Mouse (Mus musculus) neural tube, embryonic 14.5 days (tissue): Measurements from ENCODE around the gene Sall1. TPM values are rescaled to one million over a fixed set of nuclear protein-coding genes. Genes with fewer than 3 reads are reported as not detected.
A peak's percentile ranks its signal among the peaks of the same experiment; 100 is the strongest.

ENCODE experiments used
- ATAC-seq: fragments of 200-750 bp; cut with Nextera tagmentation; 2 replicates; pipeline ENCODE4 v1.8.0; 2017; ENCODE audit warnings: low read depth, mild to moderate bottlenecking, moderate TSS enrichment, moderate library complexity
- H3K27ac ChIP-seq: fragments of 300-500 bp; sonication (generic); 2 replicates; pipeline ENCODE4 v1.5.1; 2014; ENCODE audit warnings: low read depth, mild to moderate bottlenecking, control low read depth, low read length, moderate library complexity, mixed read lengths
- H3K27me3 ChIP-seq: fragments of 300-500 bp; sonication (generic); 2 replicates; pipeline ENCODE4 v1.6.1; 2014; ENCODE audit warnings: low read length; ENCODE audit not compliant: control insufficient read depth, insufficient read depth
- H3K36me3 ChIP-seq: fragments of 300-500 bp; sonication (generic); 2 replicates; pipeline ENCODE4 v1.6.1; 2014; ENCODE audit warnings: low read length, mixed read lengths; ENCODE audit not compliant: control insufficient read depth, insufficient read depth
- H3K4me1 ChIP-seq: fragments of 300-500 bp; sonication (generic); 2 replicates; pipeline ENCODE4 v1.6.1; 2014; ENCODE audit warnings: low read length; ENCODE audit not compliant: control insufficient read depth, insufficient read depth
- H3K4me2 ChIP-seq: fragments of 300-500 bp; sonication (generic); 2 replicates; pipeline ENCODE4 v1.6.1; 2014; ENCODE audit warnings: mild to moderate bottlenecking, low read depth, low read length, control low read depth
- H3K4me3 ChIP-seq: fragments of 300-500 bp; sonication (generic); 2 replicates; pipeline ENCODE4 v1.5.1; 2014; ENCODE audit warnings: low read depth, low read length, control low read depth, mixed read lengths
- H3K9ac ChIP-seq: fragments of 300-500 bp; sonication (generic); replicated peaks from 2 replicates; pipeline ENCODE4 v1.6.1; 2014; ENCODE audit warnings: low read depth, mild to moderate bottlenecking, control low read depth, low read length, mixed read lengths
- H3K9me3 ChIP-seq: fragments of 300-500 bp; sonication (generic); 2 replicates; pipeline ENCODE4 v1.6.1; 2016; ENCODE audit warnings: low read length; ENCODE audit not compliant: control insufficient read depth
- WGBS: fragments of 180-500 bp; shearing (Covaris S2); extraction: QIAGEN DNeasy Blood & Tissue Kit; methylation state at CpG from one replicate; pipeline ENCODE4 v1.1.7; 2014; 5-methylcytosine and 5-hydroxymethylcytosine counted together
- polyA plus RNA-seq: library from polyadenylated mRNA; unstranded; fragments of >200 nt; fragmentation: Nextera tagmentation; extraction: Ambion mirVana; gene quantifications from 2 replicates; pipeline ENCODE4 v1.2.1, GENCODE M21; 2014

Sall1 gene
- polyA plus RNA-seq, 1 experiment from 2014 or later: 17.7 TPM

GRCm38 (mm10) chr8:89012024-89012712, 31.8 kb downstream of the Sall1 start:
- Histone ChIP-seq H3K27me3 (no peaks in the 10 kb centered on the region), H3K4me3 (no peak overlapping the region), H3K9ac (no peak overlapping the region), H3K9me3 (no peaks in the 10 kb centered on the region), H3K36me3 (no peaks in the 10 kb centered on the region), H3K4me1 (0 out of 2 replicates have a peak, but pooled peaks cover 2% of the 10 kb centered on the region), H3K27ac (no peak overlapping the region), H3K4me2 (no peak overlapping the region)
- 40% methylated on average over 12 of the region's 12 CpGs for WGBS
- no peak for ATAC-seq

- H3K27me3 ChIP-seq: no peaks in the 10 kb centered on the region
- no peak overlapping the region for H3K4me2 ChIP-seq
- no peaks in the 10 kb centered on the region for H3K36me3 ChIP-seq
- no peak overlapping the region for H3K27ac ChIP-seq
- 4% methylated on average over 3 of the region's 7 CpGs for WGBS
- H3K4me3 ChIP-seq: no peak overlapping the region
- no peak overlapping the region for H3K9ac ChIP-seq
- 0 out of 2 replicates have a peak, but pooled peaks cover 12% of the 10 kb centered on the region for H3K4me1 ChIP-seq
- no peak for ATAC-seq
- no peaks in the 10 kb centered on the region for H3K9me3 ChIP-seq
These were observed 35.2 kb downstream of the Sall1 start for GRCm38 (mm10) chr8:89008784-89009183.

- WGBS: under 1% methylated on average over 8 of the region's 8 CpGs
- Histone ChIP-seq H3K4me2 (peak overlapping the region; percentile 95), H3K9me3 (no peaks in the 10 kb centered on the region), H3K4me3 (peak overlapping the region; percentile 37), H3K27ac (no peak overlapping the region), H3K36me3 (no peaks in the 10 kb centered on the region), H3K4me1 (0 out of 2 replicates have a peak, but pooled peaks cover 12% of the 10 kb centered on the region), H3K9ac (no peak overlapping the region), H3K27me3 (no peaks in the 10 kb centered on the region)
- ATAC-seq: 0 out of 2 replicates have a peak, but pooled peaks have one; percentile 46
These were observed 36.8 kb downstream of the Sall1 start for GRCm38 (mm10) chr8:89007114-89007513.

GRCm38 (mm10) chr8:89006426-89006825, 37.5 kb downstream of the Sall1 start:
- Histone ChIP-seq H3K4me1 (0 out of 2 replicates have a peak, but pooled peaks cover 12% of the 10 kb centered on the region), H3K4me3 (peak overlapping the region; percentile 37), H3K27ac (no peak overlapping the region), H3K9me3 (no peaks in the 10 kb centered on the region), H3K4me2 (peak overlapping the region; percentile 95), H3K36me3 (no peaks in the 10 kb centered on the region), H3K9ac (peak overlapping the region; percentile 21), H3K27me3 (no peaks in the 10 kb centered on the region)
- WGBS: under 1% methylated on average over 34 of the region's 34 CpGs
- peak; percentile 71 for ATAC-seq

- H3K9ac ChIP-seq: no peak overlapping the region
- H3K4me1 ChIP-seq: 0 out of 2 replicates have a peak, but pooled peaks cover 12% of the 10 kb centered on the region
- H3K27ac ChIP-seq: no peak overlapping the region
- H3K4me2 ChIP-seq: peak overlapping the region; percentile 95
- H3K4me3 ChIP-seq: peak overlapping the region; percentile 37; the same call in 1 of the 2 replicates
- 21% methylated on average over 11 of the region's 11 CpGs for WGBS
- no peak for ATAC-seq
- H3K36me3 ChIP-seq: no peaks in the 10 kb centered on the region
- no peaks in the 10 kb centered on the region for H3K27me3 ChIP-seq
- H3K9me3 ChIP-seq: no peaks in the 10 kb centered on the region
These were observed 38.2 kb downstream of the Sall1 start for GRCm38 (mm10) chr8:89005797-89006196.

- Histone ChIP-seq H3K36me3 (no peaks in the 10 kb centered on the region), H3K9ac (no peak overlapping the region), H3K9me3 (no peaks in the 10 kb centered on the region), H3K27me3 (no peaks in the 10 kb centered on the region), H3K27ac (no peak overlapping the region), H3K4me1 (0 out of 2 replicates have a peak, but pooled peaks cover 12% of the 10 kb centered on the region), H3K4me3 (no peak overlapping the region), H3K4me2 (no peak overlapping the region)
- no peak for ATAC-seq
- WGBS: 28% methylated on average over 2 of the region's 2 CpGs
These were observed 39.9 kb downstream of the Sall1 start for GRCm38 (mm10) chr8:89004041-89004440.

GRCm38 (mm10) chr8:89003336-89003896, 40.5 kb downstream of the Sall1 start:
- Histone ChIP-seq H3K27me3 (no peaks in the 10 kb centered on the region), H3K36me3 (no peaks in the 10 kb centered on the region), H3K4me2 (no peak overlapping the region)

GRCm38 (mm10) chr8:89002128-89002527, 41.8 kb downstream of the Sall1 start:
- WGBS: 68% methylated on average over 2 of the region's 2 CpGs
- Histone ChIP-seq H3K27ac (no peak overlapping the region), H3K9ac (no peak overlapping the region), H3K36me3 (no peaks in the 10 kb centered on the region), H3K27me3 (no peaks in the 10 kb centered on the region), H3K4me2 (no peak overlapping the region), H3K4me3 (no peak overlapping the region), H3K9me3 (no peaks in the 10 kb centered on the region), H3K4me1 (0 out of 2 replicates have a peak, but pooled peaks cover 10% of the 10 kb centered on the region)
- ATAC-seq: no peak; the same call in 1 of the 2 replicates

More at GRCm38 (mm10) chr8:89003336-89003896, 40.5 kb downstream of the Sall1 start:
- H3K4me3 ChIP-seq: no peak overlapping the region
- no peak overlapping the region for H3K27ac ChIP-seq
- H3K9me3 ChIP-seq: no peaks in the 10 kb centered on the region
- H3K4me1 ChIP-seq: 0 out of 2 replicates have a peak, but pooled peaks cover 12% of the 10 kb centered on the region
- WGBS: 9% methylated on average over 8 of the region's 8 CpGs
- no peak for ATAC-seq
- H3K9ac ChIP-seq: no peak overlapping the region

- no peaks in the 10 kb centered on the region for H3K4me1 ChIP-seq
- H3K4me2 ChIP-seq: no peak overlapping the region
- no peaks in the 10 kb centered on the region for H3K27me3 ChIP-seq
- H3K27ac ChIP-seq: no peak overlapping the region
- H3K9ac ChIP-seq: no peak overlapping the region
- no peak for ATAC-seq
- 90% methylated on average over 2 of the region's 2 CpGs for WGBS
- no peak overlapping the region for H3K4me3 ChIP-seq
- no peaks in the 10 kb centered on the region for H3K9me3 ChIP-seq
- no peaks in the 10 kb centered on the region for H3K36me3 ChIP-seq
These were observed 46.7 kb downstream of the Sall1 start for GRCm38 (mm10) chr8:88997276-88997675.
